Mouse (Mus musculus) embryonic facial prominence, embryonic 15.5 days (tissue): ENCODE measurements at regions not wholly inside any gene's neighbourhood (a gene's known extent, or its start where the extent isn't known, plus 50 kb on each side); places are given as distances from the start of the nearest gene placed in this dataset.
A peak's percentile ranks its signal among the peaks of the same experiment; 100 is the strongest.

Source experiments
- ATAC-seq: fragments of 200-750 bp; cut with Nextera tagmentation; 2 replicates; pipeline ENCODE4 v1.8.0; 2017; ENCODE audit warnings: low read depth, moderate TSS enrichment; ENCODE audit not compliant: insufficient number of reproducible peaks, low FRiP score, low TSS enrichment
- H3K27ac ChIP-seq: fragments of 300-500 bp; sonication (generic); replicated peaks from 2 replicates; pipeline ENCODE4 v1.5.1; 2015; ENCODE audit warnings: mild to moderate bottlenecking, inconsistent platforms
- H3K27me3 ChIP-seq: fragments of 300-500 bp; sonication (generic); 2 replicates; pipeline ENCODE4 v1.6.1; 2015; ENCODE audit warnings: inconsistent platforms
- H3K36me3 ChIP-seq: fragments of 300-500 bp; sonication (generic); 2 replicates; pipeline ENCODE4 v1.6.1; 2015; ENCODE audit warnings: mild to moderate bottlenecking, inconsistent platforms
- H3K4me1 ChIP-seq: fragments of 300-500 bp; sonication (generic); 2 replicates; pipeline ENCODE4 v1.6.1; 2015; ENCODE audit warnings: inconsistent platforms
- H3K4me2 ChIP-seq: fragments of 300-500 bp; sonication (generic); replicated peaks from 2 replicates; pipeline ENCODE4 v1.6.1; 2015; ENCODE audit warnings: mild to moderate bottlenecking, inconsistent platforms
- H3K4me3 ChIP-seq: fragments of 300-500 bp; sonication (generic); replicated peaks from 2 replicates; pipeline ENCODE4 v1.5.1; 2015; ENCODE audit warnings: mild to moderate bottlenecking, inconsistent platforms
- H3K9ac ChIP-seq: fragments of 300-500 bp; sonication (generic); 2 replicates; pipeline ENCODE4 v1.6.1; 2015; ENCODE audit warnings: inconsistent platforms
- H3K9me3 ChIP-seq: fragments of 300-500 bp; sonication (generic); replicated peaks from 2 replicates; pipeline ENCODE4 v1.6.1; 2016; ENCODE audit warnings: inconsistent platforms
- WGBS: fragments of 180-500 bp; shearing (Covaris S2); methylation state at CpG from one replicate; pipeline ENCODE4 v1.1.7; 2015; 5-methylcytosine and 5-hydroxymethylcytosine counted together

- no peaks in the 10 kb centered on the region for H3K4me1 ChIP-seq
- ATAC-seq: no peak
- 6% methylated on average over 1 of the region's 1 CpGs for WGBS
These were observed 1105.2 kb downstream of the Ntrk3 start for GRCm38 (mm10) chr7:77632656-77633055.

GRCm38 (mm10) chr7:77623491-77623890 is 1114.3 kb downstream of the Ntrk3 start:
- no peak overlapping the region for H3K27ac ChIP-seq
- no peaks in the 10 kb centered on the region for H3K9me3 ChIP-seq
- WGBS: 80% methylated on average over 4 of the region's 4 CpGs
- no peak overlapping the region for H3K4me3 ChIP-seq
- no peaks in the 10 kb centered on the region for H3K4me1 ChIP-seq
- H3K36me3 ChIP-seq: no peaks in the 10 kb centered on the region
- H3K4me2 ChIP-seq: no peak overlapping the region
- H3K27me3 ChIP-seq: no peaks in the 10 kb centered on the region
- ATAC-seq: no peak
- no peak overlapping the region for H3K9ac ChIP-seq

More at GRCm38 (mm10) chr7:77632656-77633055, 1105.2 kb downstream of the Ntrk3 start:
- Histone ChIP-seq H3K4me2 (no peak overlapping the region), H3K9ac (no peak overlapping the region), H3K36me3 (no peaks in the 10 kb centered on the region), H3K4me3 (no peak overlapping the region), H3K27ac (no peak overlapping the region), H3K27me3 (no peaks in the 10 kb centered on the region), H3K9me3 (no peaks in the 10 kb centered on the region)

- H3K9ac ChIP-seq: no peak overlapping the region
- no peaks in the 10 kb centered on the region for H3K27me3 ChIP-seq
- no peak for ATAC-seq
- H3K9me3 ChIP-seq: no peaks in the 10 kb centered on the region
- no peak overlapping the region for H3K27ac ChIP-seq
- H3K4me1 ChIP-seq: no peaks in the 10 kb centered on the region
- H3K36me3 ChIP-seq: no peaks in the 10 kb centered on the region
- no peak overlapping the region for H3K4me3 ChIP-seq
- H3K4me2 ChIP-seq: no peak overlapping the region
These were observed 1114.9 kb downstream of the Ntrk3 start for GRCm38 (mm10) chr7:77622934-77623333.

- WGBS: 73% methylated on average over 1 of the region's 1 CpGs
- H3K9me3 ChIP-seq: 0 out of 2 replicates have a peak, but pooled peaks cover 3% of the 10 kb centered on the region
- ATAC-seq: no peak
- no peak overlapping the region for H3K4me2 ChIP-seq
- no peak overlapping the region for H3K9ac ChIP-seq
- no peak overlapping the region for H3K4me3 ChIP-seq
- H3K27me3 ChIP-seq: no peaks in the 10 kb centered on the region
- no peaks in the 10 kb centered on the region for H3K4me1 ChIP-seq
- H3K27ac ChIP-seq: no peak overlapping the region
- no peaks in the 10 kb centered on the region for H3K36me3 ChIP-seq
These were observed 1164.9 kb downstream of the Ntrk3 start for GRCm38 (mm10) chr7:77572872-77573271.

- ATAC-seq: no peak
- WGBS: 55% methylated on average over 1 of the region's 1 CpGs
- Histone ChIP-seq H3K4me1 (no peaks in the 10 kb centered on the region), H3K9me3 (no peaks in the 10 kb centered on the region), H3K4me2 (no peak overlapping the region), H3K27ac (no peak overlapping the region), H3K4me3 (no peak overlapping the region), H3K9ac (no peak overlapping the region), H3K36me3 (no peaks in the 10 kb centered on the region), H3K27me3 (no peaks in the 10 kb centered on the region)
These were observed 1178.7 kb downstream of the Ntrk3 start for GRCm38 (mm10) chr7:77559095-77559494.

- no peak overlapping the region for H3K4me3 ChIP-seq
- WGBS: 65% methylated on average over 4 of the region's 4 CpGs
- ATAC-seq: no peak
- no peak overlapping the region for H3K9ac ChIP-seq
- H3K4me1 ChIP-seq: no peaks in the 10 kb centered on the region
- H3K9me3 ChIP-seq: no peaks in the 10 kb centered on the region
- no peaks in the 10 kb centered on the region for H3K36me3 ChIP-seq
- no peak overlapping the region for H3K27ac ChIP-seq
- no peak overlapping the region for H3K4me2 ChIP-seq
- H3K27me3 ChIP-seq: no peaks in the 10 kb centered on the region
These were observed 1179.3 kb downstream of the Ntrk3 start for GRCm38 (mm10) chr7:77558536-77558935.

GRCm38 (mm10) chr7:77536890-77537289 is 1200.9 kb downstream of the Ntrk3 start:
- H3K9me3 ChIP-seq: no peaks in the 10 kb centered on the region
- WGBS: 27% methylated on average over 5 of the region's 5 CpGs
- no peaks in the 10 kb centered on the region for H3K27me3 ChIP-seq
- H3K27ac ChIP-seq: no peak overlapping the region
- no peak overlapping the region for H3K4me3 ChIP-seq
- H3K4me1 ChIP-seq: no peaks in the 10 kb centered on the region
- H3K9ac ChIP-seq: no peak overlapping the region
- ATAC-seq: no peak
- H3K36me3 ChIP-seq: no peaks in the 10 kb centered on the region
- no peak overlapping the region for H3K4me2 ChIP-seq

- 50% methylated on average over 5 of the region's 5 CpGs for WGBS
- ATAC-seq: no peak
These were observed 1209.9 kb downstream of the Ntrk3 start for GRCm38 (mm10) chr7:77527906-77528305.

GRCm38 (mm10) chr7:77509586-77509985 is 1228.2 kb downstream of the Ntrk3 start:
- 83% methylated on average over 2 of the region's 2 CpGs for WGBS
- ATAC-seq: no peak

More at GRCm38 (mm10) chr7:77527906-77528305, 1209.9 kb downstream of the Ntrk3 start:
- H3K36me3 ChIP-seq: no peaks in the 10 kb centered on the region
- no peak overlapping the region for H3K9ac ChIP-seq
- H3K4me2 ChIP-seq: no peak overlapping the region
- H3K27me3 ChIP-seq: no peaks in the 10 kb centered on the region
- no peaks in the 10 kb centered on the region for H3K9me3 ChIP-seq
- H3K4me3 ChIP-seq: no peak overlapping the region
- H3K27ac ChIP-seq: no peak overlapping the region
- no peaks in the 10 kb centered on the region for H3K4me1 ChIP-seq

GRCm38 (mm10) chr7:77507606-77508005 is 1230.2 kb downstream of the Ntrk3 start:
- H3K4me1 ChIP-seq: no peaks in the 10 kb centered on the region
- H3K9ac ChIP-seq: no peak overlapping the region
- no peak overlapping the region for H3K4me3 ChIP-seq
- H3K9me3 ChIP-seq: no peaks in the 10 kb centered on the region
- H3K27me3 ChIP-seq: no peaks in the 10 kb centered on the region
- no peaks in the 10 kb centered on the region for H3K36me3 ChIP-seq
- H3K27ac ChIP-seq: no peak overlapping the region
- ATAC-seq: no peak
- WGBS: 79% methylated on average over 3 of the region's 3 CpGs
- no peak overlapping the region for H3K4me2 ChIP-seq

More at GRCm38 (mm10) chr7:77509586-77509985, 1228.2 kb downstream of the Ntrk3 start:
- H3K4me2 ChIP-seq: no peak overlapping the region
- no peak overlapping the region for H3K4me3 ChIP-seq
- no peak overlapping the region for H3K27ac ChIP-seq
- H3K27me3 ChIP-seq: no peaks in the 10 kb centered on the region
- H3K36me3 ChIP-seq: no peaks in the 10 kb centered on the region
- no peak overlapping the region for H3K9ac ChIP-seq
- no peaks in the 10 kb centered on the region for H3K9me3 ChIP-seq
- no peaks in the 10 kb centered on the region for H3K4me1 ChIP-seq

GRCm38 (mm10) chr7:77502608-77503007 is 1235.2 kb downstream of the Ntrk3 start:
- no peaks in the 10 kb centered on the region for H3K9me3 ChIP-seq
- no peaks in the 10 kb centered on the region for H3K27me3 ChIP-seq
- no peaks in the 10 kb centered on the region for H3K36me3 ChIP-seq
- H3K27ac ChIP-seq: no peak overlapping the region
- no peak overlapping the region for H3K4me2 ChIP-seq
- ATAC-seq: peak; percentile 60; the same call in 1 of the 2 replicates
- no peak overlapping the region for H3K9ac ChIP-seq
- no peak overlapping the region for H3K4me3 ChIP-seq
- WGBS: 59% methylated on average over 4 of the region's 4 CpGs
- no peaks in the 10 kb centered on the region for H3K4me1 ChIP-seq

GRCm38 (mm10) chr7:77495066-77495465 is 1242.7 kb downstream of the Ntrk3 start:
- H3K9me3 ChIP-seq: no peaks in the 10 kb centered on the region
- no peak for ATAC-seq
- H3K4me1 ChIP-seq: no peaks in the 10 kb centered on the region
- H3K36me3 ChIP-seq: no peaks in the 10 kb centered on the region
- H3K4me2 ChIP-seq: no peak overlapping the region
- no peak overlapping the region for H3K4me3 ChIP-seq
- WGBS: 84% methylated on average over 3 of the region's 3 CpGs
- no peak overlapping the region for H3K9ac ChIP-seq
- no peaks in the 10 kb centered on the region for H3K27me3 ChIP-seq
- H3K27ac ChIP-seq: no peak overlapping the region
